Mouse (Mus musculus) hindbrain, embryonic 10.5 days (tissue): ENCODE measurements around the gene Shroom1. TPM values are rescaled to one million over a fixed set of nuclear protein-coding genes. Genes with fewer than 3 reads are reported as not detected.

Source experiments
- DNase-seq: peaks from one replicate; pipeline ENCODE4 v3.0.0-alpha.2; 2017; ENCODE audit warnings: low spot score
- H3K27ac ChIP-seq: fragments of 300-500 bp; sonication (generic); 2 replicates; pipeline ENCODE4 v1.5.1; 2016; ENCODE audit warnings: mild to moderate bottlenecking, moderate library complexity
- H3K27me3 ChIP-seq: fragments of 300-500 bp; sonication (generic); 2 replicates; pipeline ENCODE4 v1.6.1; 2016; ENCODE audit warnings: mild to moderate bottlenecking; ENCODE audit not compliant: poor library complexity, insufficient read depth, severe bottlenecking
- H3K36me3 ChIP-seq: fragments of 300-500 bp; sonication (generic); 2 replicates; pipeline ENCODE4 v1.6.1; 2016; ENCODE audit warnings: mild to moderate bottlenecking, moderate library complexity
- H3K4me1 ChIP-seq: fragments of 300-500 bp; sonication (generic); replicated peaks from 2 replicates; pipeline ENCODE4 v1.6.1; 2016; ENCODE audit warnings: mild to moderate bottlenecking
- H3K4me3 ChIP-seq: fragments of 300-500 bp; sonication (generic); 2 replicates; pipeline ENCODE4 v1.5.1; 2016; ENCODE audit warnings: mild to moderate bottlenecking, moderate library complexity
- H3K9me3 ChIP-seq: fragments of 300-500 bp; sonication (generic); 2 replicates; pipeline ENCODE4 v1.6.1; 2016; ENCODE audit warnings: mild to moderate bottlenecking, moderate library complexity
- WGBS: fragments of 180-500 bp; shearing (Covaris S2); methylation state at CpG from one replicate; pipeline ENCODE4 v1.1.7; 2016; 5-methylcytosine and 5-hydroxymethylcytosine counted together
- polyA plus RNA-seq: library from polyadenylated mRNA; unstranded; fragments of >200 nt; fragmentation: Nextera tagmentation; extraction: Ambion mirVana; gene quantifications from 2 replicates; pipeline ENCODE4 v1.2.1, GENCODE M21; 2016

Shroom1 gene
- polyA plus RNA-seq, 1 experiment from 2014 or later, result 1.8 TPM

- H3K9me3 ChIP-seq, result no peaks in the 10 kb centered on the region
- WGBS, result 57% methylated on average over 3 of the region's 3 CpGs
- H3K27ac ChIP-seq, result no peak overlapping the region
- H3K4me1 ChIP-seq, result peaks cover 20% of the 10 kb centered on the region
- H3K4me3 ChIP-seq, result no peak overlapping the region
- H3K36me3 ChIP-seq, result no peaks in the 10 kb centered on the region
- peaks cover 91% of the 10 kb centered on the region for H3K27me3 ChIP-seq
- DNase-seq, result no peak
Observed at GRCm38 (mm10) chr11:53508591-53508990, 51.6 kb downstream of the Shroom1 start.

DNA sequence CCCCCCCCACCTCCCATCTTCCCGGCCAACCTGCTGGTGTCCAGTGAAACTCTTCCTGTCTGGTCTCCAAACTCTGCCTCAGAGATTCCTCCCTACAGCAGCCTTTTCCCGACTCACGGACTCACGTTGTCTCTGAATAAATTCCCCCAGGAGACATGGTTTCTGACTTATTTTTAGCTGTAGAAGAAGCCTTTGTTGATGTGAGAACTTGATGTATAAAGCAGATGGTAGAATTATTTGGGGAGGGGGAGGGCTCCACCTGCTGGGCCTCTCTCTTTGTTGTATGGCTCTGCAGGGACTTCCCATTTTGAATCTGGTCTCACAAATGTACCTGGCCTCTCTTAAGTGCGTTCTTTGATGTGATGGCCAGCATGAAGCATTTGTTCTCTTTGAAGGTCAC, 53.3 kb downstream of the Shroom1 start:
- DNase-seq, result no peak
- WGBS, result 61% methylated on average over 5 of the region's 5 CpGs
- Histone ChIP-seq H3K4me3 (no peak overlapping the region), H3K9me3 (no peaks in the 10 kb centered on the region), H3K27me3 (peaks cover 92% of the 10 kb centered on the region), H3K27ac (no peak overlapping the region), H3K4me1 (peaks cover 12% of the 10 kb centered on the region), H3K36me3 (no peaks in the 10 kb centered on the region)

DNA sequence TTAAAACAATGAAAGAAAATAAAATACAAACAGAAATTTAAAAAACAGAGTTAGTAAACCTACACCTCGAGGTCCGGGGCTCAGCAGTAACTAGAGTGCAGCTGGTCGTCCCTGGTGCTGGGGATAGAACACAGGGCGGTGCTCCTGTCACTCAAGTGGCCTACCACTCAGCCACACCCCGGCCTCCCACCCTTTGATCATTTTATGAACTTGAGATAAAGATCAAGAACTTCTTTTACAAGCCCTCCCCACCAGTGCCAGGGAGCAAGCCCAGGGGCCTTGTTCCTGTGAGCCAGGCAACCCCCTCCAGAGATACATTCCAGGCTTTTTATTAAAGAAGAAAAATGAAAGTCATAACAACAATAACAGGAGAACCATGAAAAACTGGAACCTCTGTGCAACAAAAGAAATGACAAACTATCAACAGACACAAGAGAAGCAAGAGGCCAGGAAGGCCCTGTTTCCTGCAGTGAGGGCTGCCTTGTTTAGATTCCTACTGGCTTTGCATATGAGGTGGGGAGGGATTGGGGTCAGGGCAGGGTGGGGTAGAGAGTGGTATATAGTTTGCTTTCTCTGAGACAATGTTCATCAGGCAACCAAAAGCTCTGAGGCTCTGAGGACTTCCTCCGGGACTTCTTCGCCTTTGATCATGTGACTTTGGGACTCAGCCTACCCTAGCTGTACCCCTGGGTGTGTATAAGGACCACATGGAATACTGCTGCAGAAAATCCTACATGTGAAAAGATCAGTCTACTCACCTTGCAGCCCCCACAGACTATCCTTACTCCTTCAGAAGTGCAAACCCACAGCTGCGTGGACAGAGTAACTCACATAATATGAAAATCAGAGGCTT, 60.0 kb downstream of the Shroom1 start:
- DNase-seq, result no peak
- Histone ChIP-seq H3K27me3 (peaks cover 86% of the 10 kb centered on the region), H3K27ac (0 out of 2 replicates have a peak overlapping the region, but pooled peaks have one; percentile 35), H3K4me3 (no peak overlapping the region), H3K36me3 (no peaks in the 10 kb centered on the region), H3K4me1 (peaks cover 45% of the 10 kb centered on the region), H3K9me3 (no peaks in the 10 kb centered on the region)
- WGBS, result 46% methylated on average over 8 of the region's 8 CpGs

Other genes starting within 250 kb of the Shroom1 start
- 91.2 and 112 TPM in 2 replicates for gene Hspa4, start 156.7 kb upstream of the Shroom1 start, polyA plus RNA-seq
- 22.6 and 26.0 TPM in 2 replicates for gene Zcchc10, start 132.5 kb upstream of the Shroom1 start, polyA plus RNA-seq
- gene Aff4, start 106.4 kb upstream of the Shroom1 start, polyA plus RNA-seq, result 36.6 and 48.9 TPM in 2 replicates
- 0.34 TPM in 1 of 2 replicates, not detected in the other for gene Leap2, start 34.0 kb upstream of the Shroom1 start, polyA plus RNA-seq
- 548 and 642 TPM in 2 replicates for gene Uqcrq, start 26.4 kb upstream of the Shroom1 start, polyA plus RNA-seq
- 2.6 and 2.9 TPM in 2 replicates for gene Gdf9, start 26.2 kb upstream of the Shroom1 start, polyA plus RNA-seq
- not detected in 2 replicates for gene Gm10447, start 95 bp upstream of the Shroom1 start, polyA plus RNA-seq
- not detected in 2 replicates for gene Gm9837, start 13.3 kb downstream of the Shroom1 start, polyA plus RNA-seq
- gene Gm9945, start 23.0 kb downstream of the Shroom1 start, polyA plus RNA-seq, result not detected in 2 replicates
- gene Sowaha, start 23.1 kb downstream of the Shroom1 start, polyA plus RNA-seq, result 0.26 and 0.44 TPM in 2 replicates
- 14.8 and 15.6 TPM in 2 replicates for gene Sept8, start 62.1 kb downstream of the Shroom1 start, polyA plus RNA-seq
- 67.8 and 71.5 TPM in 2 replicates for gene Kif3a, start 110.2 kb downstream of the Shroom1 start, polyA plus RNA-seq
- 0.66 and 1.2 TPM in 2 replicates for gene Il4, start 161.5 kb downstream of the Shroom1 start, polyA plus RNA-seq
- gene Il13, start 177.5 kb downstream of the Shroom1 start, polyA plus RNA-seq, result not detected in 2 replicates